Mouse (Mus musculus) heart, adult 9 months (tissue): ENCODE results near the gene Rcvrn.

ENCODE experiments used
- DNase-seq, 2 experiments: peaks; one replicate each; pipeline ENCODE4 v3.0.0; 2022; ENCODE audit warnings: low spot score in 2 of 2

Gene Rcvrn

GRCm38 (mm10) chr11:67694703-67695376, at the start of gene Rcvrn:
Gene Rcvrn, plus strand, starts transcription at chr11:67695326.
- DNase-seq: no peak

- DNase-seq: peak; percentile 41 to 72
Measured at GRCm38 (mm10) chr11:67647745-67648144, 47.4 kb upstream of the Rcvrn start.

GRCm38 (mm10) chr11:67648651-67649407, 46.3 kb upstream of the Rcvrn start:
- peak; percentile 23 to 24 for DNase-seq

- DNase-seq: no peak
Measured at GRCm38 (mm10) chr11:67649971-67650707, 45.0 kb upstream of the Rcvrn start.

- DNase-seq: no peak
Measured at GRCm38 (mm10) chr11:67651731-67652130, 43.4 kb upstream of the Rcvrn start.

- no peak for DNase-seq
Measured at GRCm38 (mm10) chr11:67652194-67652892, 42.8 kb upstream of the Rcvrn start.

GRCm38 (mm10) chr11:67652893-67653255, 42.3 kb upstream of the Rcvrn start:
- DNase-seq: no peak

- no peak for DNase-seq
Measured at GRCm38 (mm10) chr11:67653521-67654090, 41.5 kb upstream of the Rcvrn start.

GRCm38 (mm10) chr11:67654514-67654913, 40.6 kb upstream of the Rcvrn start:
- no peak for DNase-seq

GRCm38 (mm10) chr11:67655236-67655959, 39.7 kb upstream of the Rcvrn start:
- DNase-seq: no peak

- no peak for DNase-seq
Measured at GRCm38 (mm10) chr11:67656366-67656765, 38.8 kb upstream of the Rcvrn start.

GRCm38 (mm10) chr11:67656811-67657210, 38.3 kb upstream of the Rcvrn start:
- DNase-seq: no peak

GRCm38 (mm10) chr11:67657685-67658382, 37.3 kb upstream of the Rcvrn start:
- DNase-seq: peak in 1 of 2 experiments; percentile 23

GRCm38 (mm10) chr11:67661465-67661864, 33.7 kb upstream of the Rcvrn start:
- no peak for DNase-seq

GRCm38 (mm10) chr11:67663437-67663836, 31.7 kb upstream of the Rcvrn start:
- DNase-seq: no peak

- DNase-seq: no peak
Measured at GRCm38 (mm10) chr11:67664261-67664660, 30.9 kb upstream of the Rcvrn start.

- DNase-seq: no peak
Measured at GRCm38 (mm10) chr11:67664918-67665317, 30.2 kb upstream of the Rcvrn start.

GRCm38 (mm10) chr11:67666129-67666528, 29.0 kb upstream of the Rcvrn start:
- no peak for DNase-seq

- peak; percentile 62 to 63 for DNase-seq
Measured at GRCm38 (mm10) chr11:67667531-67668332, 27.4 kb upstream of the Rcvrn start.
